Mouse (Mus musculus): ENCODE results near the gene Gcc1. TPM values are rescaled to one million over a fixed set of nuclear protein-coding genes. Genes with fewer than 3 reads are reported as not detected.

Gcc1 gene
- 10 to 100 TPM; 14.7 to 15.6 TPM for total RNA-seq (2021)
- long read RNA-seq, experiment 1, full-length matches to known transcripts, result 10 of 14 reads
- long read RNA-seq, experiment 1, partial matches to known transcripts, result 1 of 14 reads
- long read RNA-seq, experiment 1, other reads (novel, unspliced or antisense), result 3 of 14 reads
- long read RNA-seq, experiment 2, full-length matches to known transcripts, result 12 of 21 reads
- long read RNA-seq, experiment 2, partial matches to known transcripts, result 0 of 21 reads
- long read RNA-seq, experiment 2, other reads (novel, unspliced or antisense), result 9 of 21 reads

GRCm38 (mm10) chr6:28428290-28428689 lies at the start of gene Gcc1:
Gcc1 (minus strand) TSS chr6:28428390.
- no peak for DNase-seq (ENCODE audit: low spot score in 2 of 2)

GRCm38 (mm10) chr6:28474839-28475238 lies 46.6 kb upstream of the Gcc1 start, which contains the start of gene Snd1:
Snd1 (plus strand) TSS chr6:28475139.
- no peak for DNase-seq (ENCODE audit: low spot score in 2 of 2)

GRCm38 (mm10) chr6:28474211-28474610 lies 46.0 kb upstream of the Gcc1 start:
- no peak for DNase-seq (ENCODE audit: low spot score in 2 of 2)

- DNase-seq (ENCODE audit: low spot score in 2 of 2), result no peak
Observed at GRCm38 (mm10) chr6:28471284-28472035, 43.3 kb upstream of the Gcc1 start.

- no peak for DNase-seq (ENCODE audit: low spot score in 2 of 2)
Observed at GRCm38 (mm10) chr6:28470621-28471020, 42.4 kb upstream of the Gcc1 start.

- no peak for DNase-seq (ENCODE audit: low spot score in 2 of 2)
Observed at GRCm38 (mm10) chr6:28470017-28470602, 41.9 kb upstream of the Gcc1 start.

- DNase-seq (ENCODE audit: low spot score in 2 of 2), result no peak
Observed at GRCm38 (mm10) chr6:28464630-28465029, 36.4 kb upstream of the Gcc1 start.

GRCm38 (mm10) chr6:28460534-28460933 lies 32.3 kb upstream of the Gcc1 start:
- DNase-seq (ENCODE audit: low spot score in 2 of 2), result peak; percentile 39 to 48

- DNase-seq (ENCODE audit: low spot score in 2 of 2), result no peak
Observed at GRCm38 (mm10) chr6:28459221-28459668, 31.1 kb upstream of the Gcc1 start.

GRCm38 (mm10) chr6:28450977-28451376 lies 22.8 kb upstream of the Gcc1 start:
- no peak for DNase-seq (ENCODE audit: low spot score in 2 of 2)

GRCm38 (mm10) chr6:28450481-28450880 lies 22.3 kb upstream of the Gcc1 start:
- DNase-seq (ENCODE audit: low spot score in 2 of 2), result no peak

- no peak for DNase-seq (ENCODE audit: low spot score in 2 of 2)
Observed at GRCm38 (mm10) chr6:28449253-28449652, 21.1 kb upstream of the Gcc1 start, which contains the start of gene Pax4. Pax4 (minus strand) TSS chr6:28449353.

GRCm38 (mm10) chr6:28447937-28448336 lies 19.7 kb upstream of the Gcc1 start:
- no peak for DNase-seq (ENCODE audit: low spot score in 2 of 2)

- DNase-seq (ENCODE audit: low spot score in 2 of 2), result no peak
Observed at GRCm38 (mm10) chr6:28431538-28431855, 3.3 kb upstream of the Gcc1 start.

- DNase-seq (ENCODE audit: low spot score in 2 of 2), result no peak
Observed at GRCm38 (mm10) chr6:28430795-28431537, 2.8 kb upstream of the Gcc1 start.

GRCm38 (mm10) chr6:28429870-28430269 lies 1.7 kb upstream of the Gcc1 start:
- no peak for DNase-seq (ENCODE audit: low spot score in 2 of 2)

GRCm38 (mm10) chr6:28427096-28427839 lies 922 bp downstream of the Gcc1 start, which contains the start of gene Fscn3:
Fscn3 (plus strand) TSS chr6:28427789.
- DNase-seq (ENCODE audit: low spot score in 2 of 2), result no peak

- DNase-seq (ENCODE audit: low spot score in 2 of 2), result no peak
Observed at GRCm38 (mm10) chr6:28425019-28425418, 3.2 kb downstream of the Gcc1 start.

- DNase-seq (ENCODE audit: low spot score in 2 of 2), result peak in 1 of 2 experiments; percentile 56
Observed at GRCm38 (mm10) chr6:28423767-28424695, 4.2 kb downstream of the Gcc1 start.

Data from layer of hippocampus, postnatal 14 days (tissue).